Mouse (Mus musculus): ENCODE measurements around the gene Ccin. TPM values are rescaled to one million over a fixed set of nuclear protein-coding genes. Genes with fewer than 3 reads are reported as not detected.
A peak's percentile ranks its signal among the peaks of the same experiment; 100 is the strongest.

Ccin gene
- polyA plus RNA-seq, 1 experiment from 2014 or later, result not detected

DNA sequence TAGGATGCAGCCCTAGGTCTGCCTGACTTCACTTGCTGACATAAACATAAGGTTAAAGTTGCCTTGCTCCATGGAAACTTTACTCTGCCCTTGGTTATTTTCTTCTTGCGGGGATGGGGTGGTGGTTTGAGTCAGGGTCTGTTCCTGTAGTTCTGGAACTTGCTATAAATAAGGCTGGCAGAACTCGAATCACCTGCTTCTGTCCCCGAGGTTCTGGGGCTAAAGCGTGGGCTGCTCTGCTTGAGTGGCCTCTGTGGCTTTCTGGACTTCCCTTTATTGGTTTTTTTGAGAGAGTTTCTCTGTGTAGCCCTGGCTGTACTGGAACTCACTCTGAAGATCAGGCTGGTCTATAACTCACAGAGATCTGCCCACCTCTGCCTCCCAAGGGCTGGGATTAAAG is 32.8 kb downstream of the Ccin start:
- H3K36me3 ChIP-seq (ENCODE audit: inconsistent target), result peaks cover 35% of the 10 kb centered on the region
- H3K27ac ChIP-seq, result peak overlapping the region; percentile 90
- H3K79me2 ChIP-seq (ENCODE audit: inconsistent target), result peaks cover 94% of the 10 kb centered on the region
- 5% methylated on average over 4 of the region's 4 CpGs for WGBS (ENCODE audit: missing documents)
- H3K4me3 ChIP-seq (ENCODE audit: inconsistent target), result peak overlapping the region; percentile 94

DNA sequence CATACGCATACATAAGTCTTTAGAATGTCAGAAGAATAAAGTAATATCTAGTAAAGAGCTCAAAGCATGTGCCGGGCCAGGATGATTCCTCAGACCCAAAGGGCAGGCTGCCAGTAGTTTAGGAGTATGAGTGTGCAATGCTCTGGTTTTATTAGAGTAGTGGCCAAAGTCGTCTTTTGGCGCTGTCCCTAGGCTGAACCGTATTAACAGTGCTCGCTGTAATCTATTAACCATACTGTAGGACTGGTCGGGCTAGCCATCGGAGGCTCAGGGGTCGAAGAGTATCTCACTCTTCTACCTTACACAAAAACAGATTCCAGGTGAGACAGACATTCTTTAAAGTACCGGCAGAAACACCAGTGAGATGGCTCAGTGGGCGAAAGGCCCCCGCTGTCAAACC is 33.5 kb downstream of the Ccin start:
- Histone ChIP-seq H3K4me3 (ENCODE audit: inconsistent target) (peak overlapping the region; percentile 94; the same call in 1 of the 2 replicates), H3K36me3 (ENCODE audit: inconsistent target) (peaks cover 42% of the 10 kb centered on the region)
- WGBS (ENCODE audit: missing documents), result 96% methylated on average over 12 of the region's 12 CpGs

DNA sequence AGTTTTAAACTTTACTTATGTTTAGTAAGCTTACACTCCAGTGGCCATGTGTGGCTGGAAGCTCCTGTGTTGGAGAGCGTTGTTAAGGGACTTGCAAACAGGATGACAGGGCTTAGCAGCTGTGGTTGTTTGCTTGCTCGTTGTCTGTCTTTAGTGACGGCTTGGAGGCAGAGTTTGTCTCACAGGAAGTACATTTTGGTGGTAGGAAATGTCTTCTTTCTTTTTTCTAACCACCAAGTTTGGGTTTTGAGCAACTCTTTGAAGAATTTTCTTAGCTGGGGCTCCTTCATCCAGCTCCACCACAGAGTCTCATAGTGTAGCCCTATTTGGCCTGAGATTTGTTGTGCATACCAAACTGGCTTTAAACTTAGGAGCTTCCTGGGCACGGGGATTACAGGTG is 39.0 kb downstream of the Ccin start:
- Histone ChIP-seq H3K27ac (no peak overlapping the region), H3K36me3 (ENCODE audit: inconsistent target) (peaks cover 94% of the 10 kb centered on the region), H3K79me2 (ENCODE audit: inconsistent target) (peaks cover 100% of the 10 kb centered on the region), H3K4me3 (ENCODE audit: inconsistent target) (no peak overlapping the region)
- WGBS (ENCODE audit: missing documents), result 41% methylated on average over 4 of the region's 4 CpGs

More for the DNA sequence above, 33.5 kb downstream of the Ccin start:
- Histone ChIP-seq H3K27ac (peak overlapping the region; percentile 90), H3K79me2 (ENCODE audit: inconsistent target) (peaks cover 94% of the 10 kb centered on the region)

DNA sequence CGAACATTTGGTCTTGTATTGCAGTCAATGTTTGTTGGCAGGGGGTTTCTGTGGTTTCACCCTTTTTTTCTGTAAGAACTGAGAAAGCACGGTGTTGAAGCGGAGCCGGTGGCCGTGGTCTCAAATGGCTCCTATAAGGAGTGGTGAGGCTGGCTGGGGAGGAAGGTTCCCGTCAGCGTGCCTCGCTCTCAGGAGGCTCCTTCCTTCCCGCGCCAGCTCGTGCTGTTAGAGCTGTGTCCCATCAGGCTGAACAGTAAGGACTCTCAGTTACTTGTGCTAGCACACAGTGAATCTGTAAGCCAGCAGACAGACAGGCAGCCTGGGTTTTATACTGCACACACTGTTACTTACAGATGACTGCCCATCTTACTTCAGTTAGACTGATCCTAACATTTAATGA is 39.5 kb downstream of the Ccin start:
- Histone ChIP-seq H3K4me3 (ENCODE audit: inconsistent target) (no peak overlapping the region), H3K27ac (no peak overlapping the region), H3K79me2 (ENCODE audit: inconsistent target) (peaks cover 100% of the 10 kb centered on the region), H3K36me3 (ENCODE audit: inconsistent target) (peaks cover 98% of the 10 kb centered on the region)
- WGBS (ENCODE audit: missing documents), result 87% methylated on average over 11 of the region's 11 CpGs

DNA sequence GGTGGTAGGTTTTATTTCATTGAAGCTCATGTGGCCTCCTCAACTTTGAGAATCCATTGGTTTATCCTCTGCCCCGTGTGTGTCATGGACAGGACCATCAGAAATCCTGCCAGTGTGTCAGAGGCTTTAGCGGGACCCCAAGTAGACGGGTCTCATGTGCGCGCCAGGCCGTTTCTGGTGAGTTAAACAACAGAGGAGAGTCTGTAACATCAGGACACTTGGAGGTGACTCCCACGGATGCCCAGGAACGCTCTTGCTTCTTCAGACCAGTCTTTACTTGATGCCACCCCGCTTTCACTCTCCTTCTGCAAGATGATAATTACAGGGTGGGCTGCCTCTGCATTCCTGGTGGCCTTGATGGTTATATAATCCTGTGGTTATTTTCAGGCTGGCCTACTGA is 40.4 kb downstream of the Ccin start:
- peaks cover 100% of the 10 kb centered on the region for H3K79me2 ChIP-seq (ENCODE audit: inconsistent target)
- H3K4me3 ChIP-seq (ENCODE audit: inconsistent target), result no peak overlapping the region
- 93% methylated on average over 9 of the region's 9 CpGs for WGBS (ENCODE audit: missing documents)
- H3K36me3 ChIP-seq (ENCODE audit: inconsistent target), result peaks cover 99% of the 10 kb centered on the region
- no peak overlapping the region for H3K27ac ChIP-seq

DNA sequence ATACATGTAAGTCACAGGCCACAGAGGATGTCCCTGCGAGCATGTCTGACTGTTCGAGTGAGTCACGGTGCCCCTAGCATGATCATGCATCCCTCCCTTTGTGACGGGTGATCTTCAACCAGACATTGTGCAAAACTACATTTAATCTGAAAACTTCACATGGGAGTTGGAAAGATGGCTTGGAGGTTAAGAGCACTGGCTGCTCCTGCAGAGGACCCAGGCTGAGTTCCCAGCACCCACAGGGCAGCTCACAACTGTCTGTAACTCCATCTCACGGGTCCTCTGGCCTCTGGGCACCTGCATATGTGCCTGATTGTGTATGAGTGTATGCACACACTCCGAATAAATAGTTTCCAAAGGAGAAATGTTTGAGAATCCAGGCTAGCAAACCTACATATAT is 41.0 kb downstream of the Ccin start:
- H3K36me3 ChIP-seq (ENCODE audit: inconsistent target), result peaks cover 98% of the 10 kb centered on the region
- 95% methylated on average over 6 of the region's 6 CpGs for WGBS (ENCODE audit: missing documents)
- H3K4me3 ChIP-seq (ENCODE audit: inconsistent target), result no peak overlapping the region
- no peak overlapping the region for H3K27ac ChIP-seq
- peaks cover 100% of the 10 kb centered on the region for H3K79me2 ChIP-seq (ENCODE audit: inconsistent target)

DNA sequence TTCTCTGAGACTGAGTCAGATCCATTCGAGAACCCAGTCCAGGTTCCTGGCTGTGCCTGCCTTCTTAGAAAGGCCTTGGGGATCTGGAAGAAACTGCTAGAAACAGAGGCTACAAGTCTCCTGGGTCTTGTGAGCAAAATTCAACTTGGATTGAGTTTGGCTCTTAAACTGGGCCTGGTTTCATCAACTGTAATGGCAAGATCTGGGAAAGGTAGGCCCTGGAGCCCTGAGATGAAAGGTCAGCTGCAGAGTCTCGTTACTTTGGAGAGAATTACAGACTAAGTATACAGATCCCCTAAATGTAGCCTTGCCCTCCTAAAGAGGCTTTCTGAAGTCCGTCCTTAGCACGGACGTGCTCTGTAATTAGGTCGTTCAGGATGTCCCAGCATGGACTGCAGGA is 42.3 kb downstream of the Ccin start:
- Histone ChIP-seq H3K36me3 (ENCODE audit: inconsistent target) (peaks cover 98% of the 10 kb centered on the region), H3K79me2 (ENCODE audit: inconsistent target) (peaks cover 100% of the 10 kb centered on the region), H3K4me3 (ENCODE audit: inconsistent target) (no peak overlapping the region), H3K27ac (no peak overlapping the region)
- WGBS (ENCODE audit: missing documents), result 96% methylated on average over 6 of the region's 6 CpGs

DNA sequence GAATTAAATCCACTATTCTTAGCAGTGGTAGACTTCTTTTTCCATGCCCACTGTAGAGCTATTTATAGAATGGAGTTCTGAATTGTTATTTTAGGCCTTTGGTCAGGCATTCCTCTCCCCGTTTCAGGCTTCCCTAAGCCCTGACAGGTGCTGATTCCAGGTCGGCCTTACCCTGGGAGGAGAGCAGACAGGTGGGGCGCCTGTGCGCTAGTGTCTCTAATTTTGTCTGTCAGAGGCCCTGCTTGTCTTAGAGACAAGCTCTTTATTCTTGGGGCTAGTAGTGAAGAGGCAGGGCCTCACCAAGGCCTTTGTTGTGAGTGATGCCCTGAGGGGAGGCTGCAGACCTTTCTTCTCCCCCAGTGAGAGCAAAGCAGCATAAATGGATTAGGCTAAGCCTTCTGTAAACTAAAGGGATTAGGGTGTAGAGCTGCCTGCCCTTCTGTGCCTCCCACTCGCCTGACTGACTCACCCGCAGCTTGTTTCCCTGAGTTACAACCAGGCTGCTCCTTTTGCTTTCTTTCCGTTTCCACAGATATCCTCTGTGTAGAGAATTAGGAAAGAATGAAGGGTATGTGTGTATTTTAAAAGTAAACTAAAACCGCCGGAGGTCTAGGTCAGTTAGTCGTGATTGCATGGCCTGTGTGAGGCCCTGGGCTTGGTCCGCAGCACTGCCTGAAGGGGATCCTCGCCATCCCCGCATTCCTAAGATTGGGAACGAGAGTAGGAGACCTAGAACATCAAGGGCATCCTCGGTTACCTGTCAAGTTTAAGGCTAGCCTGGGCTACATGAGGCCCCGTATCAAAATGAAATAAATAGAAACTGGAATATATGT is 45.2 kb downstream of the Ccin start:
- Histone ChIP-seq H3K27ac (no peak overlapping the region), H3K79me2 (ENCODE audit: inconsistent target) (peaks cover 83% of the 10 kb centered on the region), H3K4me3 (ENCODE audit: inconsistent target) (no peak overlapping the region), H3K36me3 (ENCODE audit: inconsistent target) (peaks cover 94% of the 10 kb centered on the region)
- 95% methylated on average over 15 of the region's 16 CpGs for WGBS (ENCODE audit: missing documents)

DNA sequence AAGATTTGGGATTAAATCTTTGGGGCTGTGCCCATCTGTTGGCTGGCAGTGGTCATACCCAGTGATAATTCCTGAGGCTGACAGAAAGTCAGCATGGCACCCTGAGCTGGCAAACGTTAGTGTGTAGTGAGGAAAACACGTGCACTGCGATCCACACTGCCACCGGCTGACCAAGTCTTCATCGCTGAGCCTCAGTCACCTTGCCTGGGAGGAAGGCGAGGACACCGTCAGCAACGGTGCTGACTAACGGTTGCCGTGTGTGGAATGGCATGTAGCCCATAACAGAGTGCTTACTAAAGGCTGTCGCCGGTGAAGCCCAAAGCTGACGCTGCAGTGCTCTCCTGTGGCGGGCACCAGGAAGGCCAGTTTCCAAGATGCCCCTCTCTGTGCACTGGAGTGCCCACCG is 46.4 kb downstream of the Ccin start:
- WGBS (ENCODE audit: missing documents), result 97% methylated on average over 15 of the region's 15 CpGs
- H3K36me3 ChIP-seq (ENCODE audit: inconsistent target), result peaks cover 87% of the 10 kb centered on the region
- H3K4me3 ChIP-seq (ENCODE audit: inconsistent target), result no peak overlapping the region
- no peak overlapping the region for H3K27ac ChIP-seq
- peaks cover 72% of the 10 kb centered on the region for H3K79me2 ChIP-seq (ENCODE audit: inconsistent target)

DNA sequence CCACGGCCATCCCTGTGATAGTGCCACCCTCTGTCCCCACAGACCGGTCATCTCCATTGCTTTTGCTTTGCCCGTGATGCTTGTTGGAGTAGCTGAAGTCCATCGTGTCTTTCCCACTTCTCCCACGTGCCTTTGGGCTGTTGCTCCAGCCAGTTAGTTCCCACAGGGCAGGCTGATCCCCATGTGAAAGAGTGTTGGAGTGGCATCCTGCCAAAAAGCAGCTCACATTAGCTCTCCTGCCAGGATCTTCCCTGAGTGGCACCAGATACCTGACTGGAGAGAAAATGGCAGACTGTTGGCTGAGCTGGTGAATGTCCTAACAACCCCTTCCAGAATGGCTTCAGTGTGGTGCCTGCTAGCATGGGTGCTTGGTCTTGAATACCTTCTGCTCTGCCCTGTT is 48.2 kb downstream of the Ccin start:
- Histone ChIP-seq H3K36me3 (ENCODE audit: inconsistent target) (peaks cover 69% of the 10 kb centered on the region), H3K79me2 (ENCODE audit: inconsistent target) (peaks cover 53% of the 10 kb centered on the region), H3K27ac (no peak overlapping the region), H3K4me3 (ENCODE audit: inconsistent target) (no peak overlapping the region)
- 98% methylated on average over 5 of the region's 5 CpGs for WGBS (ENCODE audit: missing documents)

Other genes with a start within 250 kb of the Ccin start
- not detected in 3 replicates for gene Olfr159, start 212.5 kb upstream of the Ccin start, polyA plus RNA-seq (2018)
- gene Olfr156, start 159.6 kb upstream of the Ccin start, polyA plus RNA-seq (2018), result not detected in 3 replicates
- not detected in 3 replicates for gene Olfr157, start 143.3 kb upstream of the Ccin start, polyA plus RNA-seq (2018)
- gene Olfr155, start 131.9 kb upstream of the Ccin start, polyA plus RNA-seq (2018), result not detected in 3 replicates
- gene Reck, start 108.0 kb upstream of the Ccin start, polyA plus RNA-seq (2018), result 0.12 to 0.38 TPM (median 0.34 TPM) in 3 replicates
- 1.7 to 2.7 TPM (median 2.0 TPM) in 3 replicates for gene Glipr2, start 26.1 kb upstream of the Ccin start, polyA plus RNA-seq (2018)
- gene Clta, start 21.0 kb downstream of the Ccin start, polyA plus RNA-seq (2018), result 719 to 1,119 TPM (median 1,119 TPM) in 3 replicates
- gene Gne, start 100.7 kb downstream of the Ccin start, polyA plus RNA-seq (2018), result 11.1 to 14.6 TPM (median 13.6 TPM) in 3 replicates

Data from macrophage (primary cell).